Mouse (Mus musculus) stomach, adult 2 months (tissue): ENCODE data around the gene Rpl24. TPM values are rescaled to one million over a fixed set of nuclear protein-coding genes. Genes with fewer than 3 reads are reported as not detected.

ENCODE experiments used
- polyA plus RNA-seq: library from polyadenylated mRNA; depleted of rRNA; stranded (reverse); fragments of >200 nt; gene quantifications from 2 replicates; pipeline ENCODE4 v1.2.3, GENCODE M21; 2012; rRNA removed

The Rpl24 gene
- 1.6 and 7.1 TPM in 2 replicates for polyA plus RNA-seq

GRCm38 (mm10) chr16:55966212-55966871 lies at the start of gene Rpl24:
Rpl24 (plus strand) TSS chr16:55966275.

GRCm38 (mm10) chr16:55934453-55935037 lies 31.5 kb upstream of the Rpl24 start, which contains the start of gene Cep97:
Cep97 (minus strand) TSS chr16:55934855.

GRCm38 (mm10) chr16:55973431-55974255 lies 7.6 kb downstream of the Rpl24 start, which contains the start of gene Zbtb11:
Zbtb11 (plus strand) TSS chr16:55973883.

Other genes starting within 250 kb of the Rpl24 start
- 16.7 and 22.8 TPM in 2 replicates for gene Nfkbiz, start 127.4 kb upstream of the Rpl24 start, polyA plus RNA-seq
- 0.03 and 0.04 TPM in 2 replicates for gene Nxpe3, start 71.0 kb upstream of the Rpl24 start, polyA plus RNA-seq
- 0.04 and 0.09 TPM in 2 replicates for gene Cep97, start 31.4 kb upstream of the Rpl24 start, polyA plus RNA-seq
- 0.74 and 0.95 TPM in 2 replicates for gene Zbtb11, start 7.6 kb downstream of the Rpl24 start, polyA plus RNA-seq
- 0.99 and 1.5 TPM in 2 replicates for gene Pcnp, start 63.5 kb downstream of the Rpl24 start, polyA plus RNA-seq
- 1.4 and 2.4 TPM in 2 replicates for gene Trmt10c, start 71.5 kb downstream of the Rpl24 start, polyA plus RNA-seq
- 0.11 and 0.36 TPM in 2 replicates for gene Senp7, start 82.1 kb downstream of the Rpl24 start, polyA plus RNA-seq
- gene Impg2, start 238.0 kb downstream of the Rpl24 start, polyA plus RNA-seq = 0.03 TPM in 1 of 2 replicates, not detected in the other